Mouse (Mus musculus) CH12.LX (cell line): ENCODE results near the gene Mapkbp1. TPM values are rescaled to one million over a fixed set of nuclear protein-coding genes. Genes with fewer than 3 reads are reported as not detected.

Experiments
- DNase-seq: peaks from one replicate; pipeline ENCODE4 v3.0.0-alpha.2; 2013; ENCODE audit errors: extremely low read depth
- H3K27ac ChIP-seq: 2 replicates; pipeline ENCODE4 v1.5.1; 2012; ENCODE audit warnings: low read depth, mild to moderate bottlenecking, control low read depth, moderate library complexity; ENCODE audit not compliant: insufficient read depth
- H3K27me3 ChIP-seq: replicated peaks from 2 replicates; pipeline ENCODE3; 2012; ENCODE audit warnings: inconsistent platforms
- H3K36me3 ChIP-seq, 2 experiments: replicated peaks in 1 of 2; 2 replicates each; pipeline versions ENCODE3 to v1.6.1; 2012; ENCODE audit warnings: inconsistent platforms in 1 of 2, low read length in 1 of 2, mild to moderate bottlenecking in 1 of 2, mixed read lengths in 1 of 2, moderate library complexity in 1 of 2; ENCODE audit not compliant: control insufficient read depth in 1 of 2, insufficient read depth in 1 of 2
- H3K4me1 ChIP-seq, 2 experiments: 2 replicates each; pipeline ENCODE4 v1.6.1; 2012; ENCODE audit warnings: inconsistent platforms in 1 of 2, moderate library complexity in 1 of 2; ENCODE audit not compliant: insufficient read depth in 2 of 2, control insufficient read depth in 1 of 2
- H3K4me2 ChIP-seq: 2 replicates; pipeline ENCODE4 v1.6.1; 2012; ENCODE audit warnings: low read depth, mild to moderate bottlenecking, control low read depth; ENCODE audit not compliant: poor library complexity, insufficient read depth, severe bottlenecking
- H3K4me3 ChIP-seq, 3 experiments: fragments of 150-350 bp in 1 of 3; sonication (generic) in 1 of 3; replicated peaks in 1 of 3; 2 replicates each; pipeline versions ENCODE3 to v1.5.1; 2011 to 2012; ENCODE audit warnings: low read depth in 2 of 3, low read length in 2 of 3, mild to moderate bottlenecking in 2 of 3, moderate library complexity in 2 of 3, control low read depth in 1 of 3, improper control_type of control experiment in 1 of 3, inconsistent platforms in 1 of 3, mixed read lengths in 1 of 3; ENCODE audit not compliant: poor library complexity in 1 of 3
- H3K79me2 ChIP-seq: replicated peaks from 2 replicates; pipeline ENCODE4 v1.6.1; 2012; ENCODE audit warnings: mild to moderate bottlenecking, moderate library complexity; ENCODE audit not compliant: control insufficient read depth, poor library complexity, insufficient read depth, severe bottlenecking; ENCODE audit errors: extremely low read depth
- H3K9ac ChIP-seq: 2 replicates; pipeline ENCODE4 v1.6.1; 2012; ENCODE audit warnings: low read depth, mild to moderate bottlenecking, control low read depth, moderate library complexity; ENCODE audit not compliant: insufficient read depth
- H3K9me3 ChIP-seq: replicated peaks from 2 replicates; pipeline ENCODE3; 2012; ENCODE audit warnings: low read length, inconsistent platforms, mixed read lengths
- CHD1 ChIP-seq: IDR thresholded peaks from 2 replicates; pipeline ENCODE4 v1.6.1; 2012; ENCODE audit warnings: low read depth, low read length, improper control_type of control experiment, inconsistent platforms
- ELF1 ChIP-seq: IDR thresholded peaks from 2 replicates; pipeline ENCODE4 v1.6.1; 2014; ENCODE audit warnings: low read depth, mild to moderate bottlenecking, inconsistent platforms, low read length, improper control_type of control experiment
- ETS1 ChIP-seq: conservative IDR thresholded peaks from 2 replicates; pipeline ENCODE4 v1.6.1; 2012; ENCODE audit warnings: low read depth, mild to moderate bottlenecking, inconsistent platforms, low read length, improper control_type of control experiment, moderate library complexity
- HCFC1 ChIP-seq: IDR thresholded peaks from 2 replicates; pipeline ENCODE4 v1.6.1; 2012; ENCODE audit warnings: low read depth, mild to moderate bottlenecking, inconsistent platforms, low read length, improper control_type of control experiment
- IRF4 ChIP-seq: IDR thresholded peaks from 2 replicates; pipeline ENCODE4 v1.6.1; 2014; ENCODE audit warnings: low read depth, mild to moderate bottlenecking, inconsistent platforms, low read length, improper control_type of control experiment
- JUND ChIP-seq: conservative IDR thresholded peaks from 2 replicates; pipeline ENCODE4 v1.6.1; 2011; ENCODE audit warnings: low read depth, low read length, improper control_type of control experiment
- MEF2A ChIP-seq: IDR thresholded peaks from 2 replicates; pipeline ENCODE4 v1.6.1; 2014; ENCODE audit warnings: low read depth, mild to moderate bottlenecking, inconsistent platforms, low read length, improper control_type of control experiment, borderline replicate concordance
- MYC ChIP-seq: IDR thresholded peaks from 2 replicates; pipeline ENCODE4 v1.6.1; 2011; ENCODE audit warnings: low read depth, mild to moderate bottlenecking, improper control_type of control experiment, low read length
- NELFE ChIP-seq: IDR thresholded peaks from 2 replicates; pipeline ENCODE4 v1.6.1; 2011; ENCODE audit warnings: low read depth, low read length, improper control_type of control experiment
- POLR2AphosphoS2 ChIP-seq: IDR thresholded peaks from 2 replicates; pipeline ENCODE4 v1.6.1; 2011; ENCODE audit warnings: low read depth, low read length, improper control_type of control experiment
- SMC3 ChIP-seq: IDR thresholded peaks from 2 replicates; pipeline ENCODE4 v1.6.1; 2011; ENCODE audit warnings: low read depth, low read length, improper control_type of control experiment
- UBTF ChIP-seq: IDR thresholded peaks from 2 replicates; pipeline ENCODE4 v1.6.1; 2012; ENCODE audit warnings: low read depth, mild to moderate bottlenecking, inconsistent platforms, low read length, improper control_type of control experiment, moderate library complexity
- USF2 ChIP-seq: conservative IDR thresholded peaks from 2 replicates; pipeline ENCODE4 v1.6.1; 2011; ENCODE audit warnings: low read depth, low read length, improper control_type of control experiment
- ZMIZ1 ChIP-seq: IDR thresholded peaks from 2 replicates; pipeline ENCODE4 v1.6.1; 2012; ENCODE audit warnings: low read depth, mild to moderate bottlenecking, inconsistent platforms, low read length, improper control_type of control experiment
- ZNF384 ChIP-seq: IDR thresholded peaks from 2 replicates; pipeline ENCODE4 v1.6.1; 2012; ENCODE audit warnings: low read depth, low read length, improper control_type of control experiment, inconsistent platforms
- dilution Hi-C: fragments of 300-500 bp; cut with MboI; formaldehyde crosslinking; loops from 2 replicates; pipeline ENCODE4 v1.14.3; 2020; ENCODE audit warnings: low sequenced_read_pairs; ENCODE audit not compliant: extremely low pct_unique_long_range_greater_than_20kb, extremely low pct_ligation_motif_present
- in situ Hi-C: fragments of 300-500 bp; cut with MboI; formaldehyde crosslinking; loops from 3 replicates; pipeline ENCODE4 v1.14.3; 2019; ENCODE audit warnings: low sequenced_read_pairs, low pct_ligation_motif_present, low pct_unique_long_range_greater_than_20kb, mixed read lengths
- polyA plus RNA-seq: library from polyadenylated mRNA; unstranded; fragments of >175 nt; gene quantifications from 2 replicates; pipeline ENCODE4 v1.2.1, GENCODE M21; 2012; ENCODE audit warnings: low read depth; ENCODE audit not compliant: insufficient read length
- total RNA-seq, 2 experiments: library from RNA; depleted of rRNA; stranded (reverse); fragments of 300-350 nt in 1 of 2; fragments of >200 nt in 1 of 2; gene quantifications; 2 replicates each; pipeline ENCODE4 v1.2.3; 2012 to 2014

The Mapkbp1 gene
- total and polyA plus RNA-seq, 3 experiments = 1.9 to 7.0 (median 4.3) TPM

DNA sequence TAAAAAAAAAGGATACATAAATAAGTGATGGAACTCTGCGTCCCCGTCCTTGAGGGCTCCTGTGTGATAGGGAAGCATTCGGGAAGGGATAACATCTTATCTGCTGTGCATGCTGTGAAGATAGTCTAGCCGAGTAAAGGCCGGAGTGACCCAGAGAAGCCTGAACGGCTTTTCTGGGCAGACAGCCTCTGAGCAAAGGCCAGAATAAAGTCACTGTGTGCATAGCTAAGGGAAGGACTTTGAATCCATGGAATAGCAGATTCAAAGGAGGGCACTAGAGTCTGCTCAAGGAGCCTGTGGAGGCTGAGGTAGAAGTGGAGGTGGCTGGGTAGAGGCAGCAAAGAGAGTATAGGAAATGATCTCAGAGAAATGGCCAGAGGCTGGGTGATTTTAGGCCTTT lies 22.3 kb downstream of the Mapkbp1 start:
- Histone ChIP-seq H3K4me3 (no peak overlapping the region), H3K9me3 (no peaks in the 10 kb centered on the region), H3K27ac (0 out of 2 replicates have a peak overlapping the region, but pooled peaks have one; percentile 44), H3K4me1 (peaks cover 13 to 41% of the 10 kb centered on the region in 2 experiments), H3K9ac (no peak overlapping the region), H3K4me2 (no peak overlapping the region), H3K27me3 (no peaks in the 10 kb centered on the region), H3K79me2 (no peaks in the 10 kb centered on the region), H3K36me3 (peaks cover 0 to 21% of the 10 kb centered on the region in 2 experiments)
- TF ChIP-seq CHD1 (0 out of 2 replicates have a peak, but pooled peaks have one; percentile 9), ETS1 (no peak), POLR2AphosphoS2 (no peak)
- no peak for DNase-seq
- dilution Hi-C loops = no loop called here
- in situ Hi-C loops = no loop called here

- no peak for TF ChIP-seq UBTF
- no peak for TF ChIP-seq IRF4
- TF ChIP-seq SMC3 = no peak
- peak; percentile 69; the same call in 1 of the 2 replicates for TF ChIP-seq CHD1
- no peak for TF ChIP-seq HCFC1
- TF ChIP-seq ZNF384 = 0 out of 2 replicates have a peak, but pooled peaks have one; percentile 7
- no peak for TF ChIP-seq USF2
- Histone ChIP-seq H3K9ac (no peak overlapping the region), H3K9me3 (no peaks in the 10 kb centered on the region), H3K4me1 (peaks cover 13 to 43% of the 10 kb centered on the region in 2 experiments), H3K27ac (peak overlapping the region; percentile 44), H3K36me3 (peaks cover 0 to 24% of the 10 kb centered on the region in 2 experiments), H3K4me3 (no peak overlapping the region), H3K79me2 (no peaks in the 10 kb centered on the region), H3K4me2 (no peak overlapping the region), H3K27me3 (no peaks in the 10 kb centered on the region)
- DNase-seq = no peak
- in situ Hi-C loops (no loop called here), dilution Hi-C loops (no loop called here)
These were observed 23.1 kb downstream of the Mapkbp1 start for GRCm38 (mm10) chr2:119995391-119996281.

- H3K79me2 ChIP-seq = no peaks in the 10 kb centered on the region
- no peak overlapping the region for H3K9ac ChIP-seq
- no peaks in the 10 kb centered on the region for H3K9me3 ChIP-seq
- peaks cover 23 to 55% of the 10 kb centered on the region in 2 experiments for H3K4me1 ChIP-seq
- H3K36me3 ChIP-seq = peaks cover 0 to 27% of the 10 kb centered on the region in 2 experiments
- dilution Hi-C loops = no loop called here
- in situ Hi-C loops = no loop called here
- DNase-seq = no peak
- no peak overlapping the region for H3K4me3 ChIP-seq
- no peak overlapping the region for H3K4me2 ChIP-seq
- TF ChIP-seq ELF1 = no peak
- TF ChIP-seq NELFE = no peak
- TF ChIP-seq JUND = no peak
- TF ChIP-seq MYC = no peak
- TF ChIP-seq ZMIZ1 = no peak
- no peak for TF ChIP-seq HCFC1
- TF ChIP-seq MEF2A = no peak
- H3K27ac ChIP-seq = no peak overlapping the region
- no peaks in the 10 kb centered on the region for H3K27me3 ChIP-seq
These were observed 24.9 kb downstream of the Mapkbp1 start for GRCm38 (mm10) chr2:119997354-119997753.
